Mouse (Mus musculus): Measurements from ENCODE around the gene Setd1b. TPM values are rescaled to one million over a fixed set of nuclear protein-coding genes. Genes with fewer than 3 reads are reported as not detected.
"Not testable (repeated sequence)": the region's sequence is repeated elsewhere in the genome, so short reads cannot be mapped to it uniquely, and the experiment has no call there.

Gene Setd1b
- polyA plus RNA-seq, 1 experiment from 2014 or later, result 4.5 TPM

DNA sequence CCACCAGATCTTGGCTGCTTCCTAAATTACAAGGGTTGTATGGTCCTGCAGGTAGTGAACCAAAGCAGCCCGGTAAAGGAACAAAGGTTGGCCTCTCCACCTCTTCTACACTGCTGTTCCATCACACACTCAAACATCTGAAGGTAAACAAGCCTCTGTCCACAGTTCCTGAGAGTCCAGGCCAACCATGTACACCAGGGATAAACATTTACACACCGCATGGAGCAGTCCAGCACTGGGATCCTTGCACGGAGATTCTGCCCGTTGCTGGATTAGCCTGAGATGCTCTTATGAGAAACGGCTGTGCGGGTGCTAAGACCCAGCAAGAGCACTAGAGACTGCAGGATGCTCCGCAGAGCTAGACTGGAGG, 59.5 kb downstream of the Setd1b start:
- H3K4me3 ChIP-seq (ENCODE audit: low read depth, low read length), result no peak overlapping the region
- ATAC-seq (ENCODE audit: low FRiP score, low TSS enrichment) (no peak), DNase-seq (ENCODE audit: low spot score) (no peak)
- H3K36me3 ChIP-seq (ENCODE audit: control insufficient read depth, insufficient read depth, low read length), result no peaks in the 10 kb centered on the region
- no peak for TF ChIP-seq EP300 (optimal IDR thresholded peaks at IDR 0.05)
- no peak for TF ChIP-seq CTCF (IDR thresholded peaks at IDR 0.05; ENCODE audit: low read depth)
- no peaks in the 10 kb centered on the region for H3K9me3 ChIP-seq (ENCODE audit: control insufficient read depth, low read length)
- H3K27me3 ChIP-seq (ENCODE audit: control insufficient read depth, insufficient read depth, low read length), result no peaks in the 10 kb centered on the region
- no peak overlapping the region for H3K4me2 ChIP-seq (replicated peaks; ENCODE audit: low read depth)
- H3K27ac ChIP-seq (replicated peaks), result no peak overlapping the region
- WGBS, result 45% methylated on average over 7 of the region's 7 CpGs
- no peak overlapping the region for H3K9ac ChIP-seq (ENCODE audit: low read length)
- no peaks in the 10 kb centered on the region for H3K4me1 ChIP-seq (replicated peaks; ENCODE audit: control insufficient read depth, insufficient read depth)

DNA sequence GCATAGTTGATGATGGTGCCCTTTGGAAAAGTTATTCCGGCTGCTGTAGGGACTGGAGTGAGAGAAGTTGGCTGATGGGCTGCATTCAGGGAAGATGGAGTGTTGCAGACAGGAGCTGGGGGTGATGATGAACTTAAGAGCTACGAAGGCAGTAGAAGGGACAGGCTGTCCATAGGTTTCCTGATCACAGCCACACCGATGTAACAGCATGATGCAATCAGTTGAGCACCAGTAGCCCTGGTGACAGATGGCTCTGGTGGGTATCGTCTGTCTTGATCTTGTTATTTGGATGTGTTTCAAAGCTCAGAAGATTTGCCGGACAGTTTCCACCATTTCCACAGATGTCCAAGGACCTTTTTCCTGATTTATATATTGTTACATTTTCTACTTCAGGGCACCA, 60.0 kb downstream of the Setd1b start:
- 73% methylated on average over 5 of the region's 5 CpGs for WGBS
- Histone ChIP-seq H3K4me1 (replicated peaks; ENCODE audit: control insufficient read depth, insufficient read depth) (no peaks in the 10 kb centered on the region), H3K9me3 (ENCODE audit: control insufficient read depth, low read length) (no peaks in the 10 kb centered on the region), H3K4me2 (replicated peaks; ENCODE audit: low read depth) (no peak overlapping the region), H3K36me3 (ENCODE audit: control insufficient read depth, insufficient read depth, low read length) (no peaks in the 10 kb centered on the region), H3K9ac (ENCODE audit: low read length) (no peak overlapping the region), H3K27me3 (ENCODE audit: control insufficient read depth, insufficient read depth, low read length) (no peaks in the 10 kb centered on the region), H3K4me3 (ENCODE audit: low read depth, low read length) (no peak overlapping the region), H3K27ac (replicated peaks) (no peak overlapping the region)
- DNase-seq (ENCODE audit: low spot score) (no peak), ATAC-seq (ENCODE audit: low FRiP score, low TSS enrichment) (no peak)
- TF ChIP-seq EP300 (optimal IDR thresholded peaks at IDR 0.05), result no peak
- no peak for TF ChIP-seq CTCF (IDR thresholded peaks at IDR 0.05; ENCODE audit: low read depth)

DNA sequence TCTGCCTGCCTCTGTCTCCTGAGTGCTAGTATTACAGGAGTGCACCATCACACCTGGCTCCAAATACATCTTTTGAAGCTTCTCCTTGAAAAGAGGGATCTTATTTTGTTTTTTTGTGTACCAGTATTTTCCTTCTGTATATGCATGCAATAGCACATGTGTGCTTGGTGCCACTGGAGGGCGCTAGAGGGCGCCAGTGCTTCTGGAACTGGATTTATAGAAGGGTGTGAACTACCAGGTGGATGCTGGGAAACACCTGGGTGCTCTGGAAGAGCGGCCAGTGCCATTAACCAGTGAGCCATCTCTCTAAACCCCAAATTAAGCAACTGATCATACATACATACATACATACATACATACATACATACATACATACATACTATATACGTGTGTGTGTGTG, 60.8 kb downstream of the Setd1b start:
- ATAC-seq (ENCODE audit: low FRiP score, low TSS enrichment); H3K4me1 ChIP-seq (replicated peaks; ENCODE audit: control insufficient read depth, insufficient read depth); H3K4me2 ChIP-seq (replicated peaks; ENCODE audit: low read depth); H3K36me3 ChIP-seq (ENCODE audit: control insufficient read depth, insufficient read depth, low read length); H3K9ac ChIP-seq (ENCODE audit: low read length); H3K4me3 ChIP-seq (ENCODE audit: low read depth, low read length); DNase-seq (ENCODE audit: low spot score); H3K27me3 ChIP-seq (ENCODE audit: control insufficient read depth, insufficient read depth, low read length); H3K9me3 ChIP-seq (ENCODE audit: control insufficient read depth, low read length); H3K27ac ChIP-seq (replicated peaks): not testable (repeated sequence)
- WGBS, result 54% methylated on average over 3 of the region's 4 CpGs

DNA sequence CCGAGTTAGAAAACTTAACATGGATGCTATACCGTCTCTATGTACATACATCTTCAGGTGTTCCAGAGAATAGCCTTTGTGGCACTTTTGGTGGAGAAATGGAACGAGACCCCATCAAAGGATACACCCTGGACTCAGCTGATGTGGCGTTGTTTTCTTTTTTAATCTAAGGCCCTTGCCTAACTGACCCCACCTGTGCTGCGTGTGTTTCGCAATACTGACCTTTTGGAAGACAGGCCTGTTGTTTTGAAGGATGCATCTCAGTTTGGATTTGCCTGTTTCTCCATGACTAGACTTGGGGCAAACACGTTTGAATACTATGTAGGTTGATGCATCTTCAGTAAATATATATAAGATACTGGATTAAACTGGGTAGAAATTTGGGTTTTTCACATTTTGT, 61.6 kb downstream of the Setd1b start:
- H3K4me3 ChIP-seq (ENCODE audit: low read depth, low read length); H3K4me2 ChIP-seq (replicated peaks; ENCODE audit: low read depth); H3K9ac ChIP-seq (ENCODE audit: low read length); H3K4me1 ChIP-seq (replicated peaks; ENCODE audit: control insufficient read depth, insufficient read depth); ATAC-seq (ENCODE audit: low FRiP score, low TSS enrichment); H3K36me3 ChIP-seq (ENCODE audit: control insufficient read depth, insufficient read depth, low read length); H3K27ac ChIP-seq (replicated peaks); H3K27me3 ChIP-seq (ENCODE audit: control insufficient read depth, insufficient read depth, low read length); H3K9me3 ChIP-seq (ENCODE audit: control insufficient read depth, low read length); DNase-seq (ENCODE audit: low spot score): not testable (repeated sequence)
- 79% methylated on average over 7 of the region's 7 CpGs for WGBS

Other genes starting within 250 kb of the Setd1b start
- 15.3 and 15.5 TPM in 2 replicates for gene Kdm2b, start 152.4 kb upstream of the Setd1b start, polyA plus RNA-seq (2015; fragmentation: Nextera tagmentation; extraction: Ambion mirVana)
- 29.6 TPM in 2 replicates for gene Orai1, start 127.1 kb upstream of the Setd1b start, polyA plus RNA-seq (2015; fragmentation: Nextera tagmentation; extraction: Ambion mirVana)
- gene Morn3, start 95.2 kb upstream of the Setd1b start, polyA plus RNA-seq (2015; fragmentation: Nextera tagmentation; extraction: Ambion mirVana), result 0.41 TPM in 1 of 2 replicates, not detected in the other
- 8.0 and 9.1 TPM in 2 replicates for gene Tmem120b, start 73.8 kb upstream of the Setd1b start, polyA plus RNA-seq (2015; fragmentation: Nextera tagmentation; extraction: Ambion mirVana)
- gene Rhof, start 9.5 kb upstream of the Setd1b start, polyA plus RNA-seq (2015; fragmentation: Nextera tagmentation; extraction: Ambion mirVana), result 18.6 and 22.3 TPM in 2 replicates
- 48.6 and 51.4 TPM in 2 replicates for gene Psmd9, start 27.2 kb downstream of the Setd1b start, polyA plus RNA-seq (2015; fragmentation: Nextera tagmentation; extraction: Ambion mirVana)
- gene Hpd, start 40.5 kb downstream of the Setd1b start, polyA plus RNA-seq (2015; fragmentation: Nextera tagmentation; extraction: Ambion mirVana), result 0.69 and 0.99 TPM in 2 replicates
- 0.22 and 0.30 TPM in 2 replicates for gene Wdr66, start 109.9 kb downstream of the Setd1b start, polyA plus RNA-seq (2015; fragmentation: Nextera tagmentation; extraction: Ambion mirVana)
- gene Bcl7a, start 201.6 kb downstream of the Setd1b start, polyA plus RNA-seq (2015; fragmentation: Nextera tagmentation; extraction: Ambion mirVana), result 5.9 and 6.4 TPM in 2 replicates